Mouse (Mus musculus) embryonic facial prominence, embryonic 12.5 days (tissue): ENCODE results near the gene Etfbkmt. TPM values are rescaled to one million over a fixed set of nuclear protein-coding genes. Genes with fewer than 3 reads are reported as not detected.

Source experiments
- ATAC-seq: fragments of 200-750 bp; cut with Nextera tagmentation; 2 replicates; pipeline ENCODE4 v1.8.0; 2017; ENCODE audit not compliant: insufficient number of reproducible peaks, insufficient read depth, low FRiP score, low TSS enrichment
- H3K27ac ChIP-seq: fragments of 300-500 bp; sonication (generic); 2 replicates; pipeline ENCODE4 v1.5.1; 2016; ENCODE audit warnings: mild to moderate bottlenecking
- H3K27me3 ChIP-seq: fragments of 300-500 bp; sonication (generic); 2 replicates; pipeline ENCODE4 v1.6.1; 2016; ENCODE audit warnings: mild to moderate bottlenecking, moderate library complexity
- H3K36me3 ChIP-seq: fragments of 300-500 bp; sonication (generic); 2 replicates; pipeline ENCODE4 v1.6.1; 2016; ENCODE audit warnings: mild to moderate bottlenecking
- H3K4me1 ChIP-seq: fragments of 300-500 bp; sonication (generic); 2 replicates; pipeline ENCODE4 v1.6.1; 2016
- H3K4me2 ChIP-seq: fragments of 300-500 bp; sonication (generic); replicated peaks from 2 replicates; pipeline ENCODE4 v1.6.1; 2016; ENCODE audit warnings: mild to moderate bottlenecking, moderate library complexity
- H3K4me3 ChIP-seq: fragments of 300-500 bp; sonication (generic); 2 replicates; pipeline ENCODE4 v1.5.1; 2016; ENCODE audit warnings: mild to moderate bottlenecking
- H3K9ac ChIP-seq: fragments of 300-500 bp; sonication (generic); 2 replicates; pipeline ENCODE4 v1.6.1; 2016; ENCODE audit warnings: mild to moderate bottlenecking, moderate library complexity
- H3K9me3 ChIP-seq: fragments of 300-500 bp; sonication (generic); 2 replicates; pipeline ENCODE4 v1.6.1; 2016; ENCODE audit warnings: mild to moderate bottlenecking, moderate library complexity
- WGBS: fragments of 180-500 bp; shearing (Covaris S2); methylation state at CpG from one replicate; pipeline ENCODE4 v1.1.7; 2016; 5-methylcytosine and 5-hydroxymethylcytosine counted together
- polyA plus RNA-seq: library from polyadenylated mRNA; unstranded; fragments of >200 nt; fragmentation: Nextera tagmentation; extraction: Ambion mirVana; gene quantifications from 2 replicates; pipeline ENCODE4 v1.2.1, GENCODE M21; 2016

The Etfbkmt gene
- polyA plus RNA-seq: 12.1 and 15.2 TPM in 2 replicates

DNA sequence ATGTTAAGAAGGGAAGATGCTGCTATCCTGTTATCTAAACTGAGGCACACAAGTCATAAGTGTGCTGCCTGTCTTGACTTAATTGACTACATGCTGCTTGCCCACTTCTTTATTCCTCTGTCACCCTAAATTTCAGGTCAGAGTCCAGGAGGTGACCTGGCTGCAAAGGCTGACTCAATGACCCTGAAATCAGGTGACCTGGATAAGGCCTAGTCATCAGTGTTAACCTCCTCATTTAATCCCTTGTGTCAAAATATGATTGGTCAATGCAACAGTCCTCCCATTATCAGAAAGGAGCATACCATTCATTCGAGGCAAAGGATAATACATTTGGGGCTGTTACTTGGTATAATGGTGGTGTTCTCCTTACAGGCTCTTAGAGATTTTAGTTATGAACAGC, at the start of gene Etfbkmt:
Gene Etfbkmt, plus strand, starts transcription at position 379 of the 400 bp plus-strand sequence.
- Histone ChIP-seq H3K9me3 (no peaks in the 10 kb centered on the region), H3K4me2 (no peak within 1 kb of the TSS), H3K27ac (no peak within 1 kb of the TSS), H3K4me3 (no peak within 1 kb of the TSS), H3K9ac (no peak within 1 kb of the TSS), H3K27me3 (no peaks in the 10 kb centered on the region), H3K4me1 (0 out of 2 replicates have a peak, but pooled peaks cover 1% of the 10 kb centered on the region), H3K36me3 (peaks cover 5% of the 10 kb centered on the region)
- WGBS: 66% methylated on average over 1 of the region's 1 CpGs
- ATAC-seq: no peak

DNA sequence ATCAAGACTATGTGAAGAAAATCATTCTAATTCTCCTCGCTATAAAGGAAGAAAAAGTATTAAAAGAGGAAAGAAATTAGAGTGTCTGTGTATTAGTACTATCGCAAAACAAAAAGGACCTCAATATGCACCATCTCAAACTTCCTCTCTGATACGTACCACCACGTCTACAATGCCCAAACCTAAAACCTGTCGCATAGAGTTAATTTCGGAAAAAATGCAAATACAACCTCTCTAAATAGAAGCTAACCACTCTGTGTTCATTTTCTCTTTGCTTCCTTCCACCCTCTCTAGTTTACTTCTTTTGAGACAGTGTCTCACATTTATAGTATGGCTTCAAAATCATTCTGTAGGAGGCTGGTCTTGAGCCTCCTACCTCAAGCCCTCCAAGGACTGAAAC, 47.2 kb upstream of the Etfbkmt start:
- no peaks in the 10 kb centered on the region for H3K36me3 ChIP-seq
- no peak overlapping the region for H3K4me3 ChIP-seq
- no peak for ATAC-seq
- H3K9ac ChIP-seq: no peak overlapping the region
- H3K27ac ChIP-seq: no peak overlapping the region
- no peaks in the 10 kb centered on the region for H3K27me3 ChIP-seq
- 90% methylated on average over 6 of the region's 6 CpGs for WGBS
- H3K4me2 ChIP-seq: no peak overlapping the region
- peaks cover 3% of the 10 kb centered on the region; the same call in 1 of the 2 replicates for H3K4me1 ChIP-seq
- H3K9me3 ChIP-seq: no peaks in the 10 kb centered on the region

DNA sequence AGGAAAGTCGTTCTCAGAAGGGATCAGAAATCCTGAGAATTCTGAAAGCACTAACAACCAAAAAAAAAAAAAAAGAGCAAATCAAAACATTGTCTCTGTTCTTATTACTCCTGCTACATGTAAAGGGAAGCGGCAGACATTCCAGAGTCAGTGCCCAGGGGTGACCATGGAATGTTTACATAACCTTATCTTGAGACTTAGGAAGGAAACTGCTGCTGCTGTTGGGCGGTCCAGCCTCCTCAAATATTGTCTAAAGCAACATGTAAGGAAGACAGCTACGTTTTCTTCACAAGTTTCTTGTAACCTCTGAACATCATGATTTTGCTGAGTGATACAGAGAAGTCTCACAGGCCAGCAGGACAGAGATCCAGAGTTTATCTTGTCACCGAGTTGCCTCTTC, 46.2 kb upstream of the Etfbkmt start:
- Histone ChIP-seq H3K4me2 (no peak overlapping the region), H3K4me1 (peaks cover 3% of the 10 kb centered on the region; the same call in 1 of the 2 replicates), H3K4me3 (no peak overlapping the region), H3K27me3 (no peaks in the 10 kb centered on the region), H3K27ac (no peak overlapping the region), H3K9ac (no peak overlapping the region), H3K36me3 (no peaks in the 10 kb centered on the region), H3K9me3 (no peaks in the 10 kb centered on the region)
- 15% methylated on average over 5 of the region's 5 CpGs for WGBS
- no peak for ATAC-seq

DNA sequence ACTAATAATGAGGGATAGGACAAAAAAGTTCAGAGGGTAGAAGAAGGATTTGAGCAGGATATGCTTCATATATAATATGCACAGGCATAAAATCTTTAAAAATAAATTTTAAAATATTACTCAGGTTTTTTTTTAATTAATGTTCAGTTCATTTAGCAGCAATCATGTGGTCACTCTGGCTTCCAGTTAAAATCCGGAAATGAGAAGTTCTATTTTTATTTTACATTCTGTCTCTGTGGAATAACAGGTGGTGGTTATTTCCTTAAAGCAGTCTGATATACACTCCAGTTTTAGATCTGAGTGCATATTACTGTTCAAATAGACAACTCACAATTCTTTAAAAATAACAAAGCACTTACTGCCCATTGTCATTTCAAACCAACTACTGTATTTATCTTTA, 45.1 kb upstream of the Etfbkmt start:
- Histone ChIP-seq H3K9ac (no peak overlapping the region), H3K27ac (no peak overlapping the region), H3K4me2 (no peak overlapping the region), H3K27me3 (no peaks in the 10 kb centered on the region), H3K4me3 (no peak overlapping the region), H3K9me3 (no peaks in the 10 kb centered on the region), H3K4me1 (peaks cover 3% of the 10 kb centered on the region; the same call in 1 of the 2 replicates), H3K36me3 (no peaks in the 10 kb centered on the region)
- 71% methylated on average over 1 of the region's 1 CpGs for WGBS
- no peak for ATAC-seq

DNA sequence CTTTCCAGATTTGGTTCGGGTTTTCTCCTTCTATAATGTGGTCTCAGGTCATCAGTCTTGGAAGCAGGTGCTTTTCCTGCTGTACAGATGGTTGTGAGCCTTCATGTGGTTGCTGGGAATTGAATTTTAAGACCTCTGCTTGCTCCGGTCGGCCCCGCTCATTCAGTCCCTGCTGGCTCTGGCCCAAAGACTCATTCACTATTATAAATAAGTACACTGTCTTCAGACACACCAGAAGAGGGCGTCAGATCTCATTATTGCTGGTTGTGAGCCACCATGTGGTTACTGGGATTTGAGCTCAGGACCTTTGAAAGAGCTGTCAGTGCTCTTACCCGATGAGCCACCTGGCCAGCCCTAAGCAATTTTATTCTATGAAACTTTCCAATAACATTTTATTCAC, 44.3 kb upstream of the Etfbkmt start:
- no peak overlapping the region for H3K9ac ChIP-seq
- no peaks in the 10 kb centered on the region for H3K9me3 ChIP-seq
- no peak overlapping the region for H3K4me2 ChIP-seq
- ATAC-seq: no peak
- no peak overlapping the region for H3K4me3 ChIP-seq
- no peaks in the 10 kb centered on the region for H3K27me3 ChIP-seq
- peaks cover 3% of the 10 kb centered on the region; the same call in 1 of the 2 replicates for H3K4me1 ChIP-seq
- no peaks in the 10 kb centered on the region for H3K36me3 ChIP-seq
- H3K27ac ChIP-seq: no peak overlapping the region
- WGBS: 82% methylated on average over 6 of the region's 6 CpGs

DNA sequence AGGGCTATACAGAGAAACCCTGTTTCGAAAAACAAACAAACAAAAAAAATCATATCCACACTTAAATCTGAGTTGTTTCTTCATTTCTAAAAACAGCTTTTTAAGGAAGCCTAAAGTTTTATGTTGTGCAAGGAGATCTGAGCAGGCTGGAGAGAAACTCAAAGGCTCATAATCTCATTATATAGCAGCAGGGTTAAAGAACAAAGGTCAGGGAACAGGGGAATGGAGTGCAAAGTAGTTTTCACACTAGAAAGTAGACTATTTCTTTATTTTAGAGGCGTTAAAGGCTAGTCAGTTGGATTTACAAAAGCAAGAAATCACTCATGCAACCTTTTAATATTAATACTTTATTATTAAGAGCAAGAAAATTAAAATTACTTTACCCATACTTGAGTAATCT, 43.4 kb upstream of the Etfbkmt start:
- Histone ChIP-seq H3K4me3 (no peak overlapping the region), H3K9me3 (no peaks in the 10 kb centered on the region), H3K9ac (no peak overlapping the region), H3K27me3 (no peaks in the 10 kb centered on the region), H3K27ac (no peak overlapping the region), H3K4me2 (no peak overlapping the region), H3K4me1 (peaks cover 3% of the 10 kb centered on the region; the same call in 1 of the 2 replicates), H3K36me3 (no peaks in the 10 kb centered on the region)
- ATAC-seq: no peak
- 84% methylated on average over 2 of the region's 2 CpGs for WGBS

DNA sequence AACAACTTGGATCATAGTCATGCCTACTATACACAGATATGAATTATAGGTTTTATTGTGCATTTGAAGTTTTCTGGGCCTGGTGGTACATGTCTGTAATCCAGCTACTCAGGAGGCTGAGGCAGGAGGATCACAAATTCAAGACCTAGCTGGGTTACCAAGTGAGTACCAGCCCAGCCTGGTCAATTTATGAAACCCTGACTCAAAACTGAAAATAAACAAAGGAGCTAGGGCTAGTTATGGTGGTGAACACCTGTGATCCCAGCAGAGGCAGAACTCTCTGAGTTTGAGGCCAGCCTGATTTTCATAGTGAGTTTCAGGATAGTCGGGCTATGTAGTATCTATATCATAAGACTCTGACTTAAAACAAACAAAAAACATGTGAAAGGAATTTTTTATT, 42.4 kb upstream of the Etfbkmt start:
- ATAC-seq: no peak
- H3K4me2 ChIP-seq: no peak overlapping the region
- WGBS: 87% methylated on average over 1 of the region's 1 CpGs
- H3K27me3 ChIP-seq: no peaks in the 10 kb centered on the region
- H3K4me3 ChIP-seq: no peak overlapping the region
- peaks cover 3% of the 10 kb centered on the region; the same call in 1 of the 2 replicates for H3K4me1 ChIP-seq
- H3K9me3 ChIP-seq: no peaks in the 10 kb centered on the region
- H3K27ac ChIP-seq: no peak overlapping the region
- H3K9ac ChIP-seq: no peak overlapping the region
- H3K36me3 ChIP-seq: no peaks in the 10 kb centered on the region

DNA sequence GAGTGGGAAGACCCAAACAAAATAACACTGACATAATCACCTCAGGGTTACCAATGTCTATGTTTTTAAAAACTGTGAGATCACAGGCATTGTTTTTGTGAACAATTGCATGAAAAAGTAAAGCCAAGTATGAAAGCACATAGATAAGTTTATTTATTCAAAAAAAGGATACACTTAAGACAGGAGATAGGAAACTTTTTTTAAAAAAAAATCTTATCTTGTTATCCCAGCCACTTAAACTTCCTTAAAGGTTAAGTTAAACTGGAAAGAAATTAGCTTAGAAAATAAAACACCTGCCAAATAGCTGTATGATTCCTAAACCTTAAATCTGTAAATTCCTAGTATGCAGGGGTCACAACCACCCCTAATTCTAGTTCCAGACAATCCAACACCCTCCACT, 40.7 kb upstream of the Etfbkmt start:
- ATAC-seq: no peak
- no peak overlapping the region for H3K4me3 ChIP-seq
- no peak overlapping the region for H3K4me2 ChIP-seq
- H3K27me3 ChIP-seq: no peaks in the 10 kb centered on the region
- H3K9ac ChIP-seq: no peak overlapping the region
- H3K27ac ChIP-seq: no peak overlapping the region
- no peaks in the 10 kb centered on the region for H3K9me3 ChIP-seq
- no peaks in the 10 kb centered on the region for H3K36me3 ChIP-seq
- H3K4me1 ChIP-seq: no peaks in the 10 kb centered on the region; the same call in 1 of the 2 replicates

DNA sequence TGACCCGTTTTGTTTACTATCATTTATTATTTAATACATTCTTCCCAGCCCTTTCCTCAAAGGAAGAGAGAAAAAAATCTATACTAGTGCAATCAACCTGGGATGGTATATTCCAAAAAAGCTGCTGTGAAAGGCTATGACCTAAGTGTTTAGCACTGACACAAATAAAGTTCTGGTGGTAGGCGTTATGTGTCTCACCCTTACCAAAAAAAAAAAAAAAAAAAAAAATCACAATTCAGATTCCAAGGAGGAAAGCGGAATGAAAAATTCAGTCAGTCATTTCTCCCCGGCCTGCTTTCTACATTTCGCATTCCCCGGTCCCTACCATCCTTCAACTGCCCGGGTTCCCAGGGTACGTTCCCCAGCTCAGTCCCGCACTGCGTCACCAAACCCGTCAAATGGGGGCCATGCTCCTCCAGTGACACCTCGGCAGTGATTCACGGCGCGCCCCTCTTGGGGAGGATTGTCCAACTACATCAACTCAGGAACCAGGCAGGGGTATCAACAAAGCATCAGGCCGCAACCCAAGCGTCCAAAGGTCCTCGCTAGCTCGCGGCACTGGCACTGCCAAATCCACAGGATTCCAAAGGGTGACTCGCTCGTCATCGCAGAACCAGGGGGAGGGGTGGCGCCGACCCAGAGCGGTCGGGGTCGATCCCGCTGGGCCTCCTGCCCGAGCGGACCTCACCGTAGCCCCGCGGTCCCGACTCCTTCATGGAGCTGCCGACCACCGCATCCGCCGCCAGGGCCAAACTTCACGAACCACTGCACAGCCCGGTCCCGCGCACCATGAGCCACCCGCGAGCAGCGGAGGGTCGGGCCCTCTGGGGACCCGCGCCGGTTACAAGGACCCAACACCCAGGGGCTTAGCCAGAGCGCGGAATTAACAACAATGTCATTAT, 39.2 kb upstream of the Etfbkmt start:
- Histone ChIP-seq H3K4me3 (peak overlapping the region; percentile 82), H3K4me2 (peak overlapping the region; percentile 75), H3K4me1 (no peaks in the 10 kb centered on the region; the same call in 1 of the 2 replicates), H3K36me3 (no peaks in the 10 kb centered on the region), H3K9ac (peak overlapping the region; percentile 80), H3K9me3 (no peaks in the 10 kb centered on the region), H3K27ac (peak overlapping the region; percentile 92), H3K27me3 (no peaks in the 10 kb centered on the region)
- 0 out of 2 replicates have a peak, but pooled peaks have one; percentile 57 for ATAC-seq
- 2% methylated on average over 52 of the region's 52 CpGs for WGBS

DNA sequence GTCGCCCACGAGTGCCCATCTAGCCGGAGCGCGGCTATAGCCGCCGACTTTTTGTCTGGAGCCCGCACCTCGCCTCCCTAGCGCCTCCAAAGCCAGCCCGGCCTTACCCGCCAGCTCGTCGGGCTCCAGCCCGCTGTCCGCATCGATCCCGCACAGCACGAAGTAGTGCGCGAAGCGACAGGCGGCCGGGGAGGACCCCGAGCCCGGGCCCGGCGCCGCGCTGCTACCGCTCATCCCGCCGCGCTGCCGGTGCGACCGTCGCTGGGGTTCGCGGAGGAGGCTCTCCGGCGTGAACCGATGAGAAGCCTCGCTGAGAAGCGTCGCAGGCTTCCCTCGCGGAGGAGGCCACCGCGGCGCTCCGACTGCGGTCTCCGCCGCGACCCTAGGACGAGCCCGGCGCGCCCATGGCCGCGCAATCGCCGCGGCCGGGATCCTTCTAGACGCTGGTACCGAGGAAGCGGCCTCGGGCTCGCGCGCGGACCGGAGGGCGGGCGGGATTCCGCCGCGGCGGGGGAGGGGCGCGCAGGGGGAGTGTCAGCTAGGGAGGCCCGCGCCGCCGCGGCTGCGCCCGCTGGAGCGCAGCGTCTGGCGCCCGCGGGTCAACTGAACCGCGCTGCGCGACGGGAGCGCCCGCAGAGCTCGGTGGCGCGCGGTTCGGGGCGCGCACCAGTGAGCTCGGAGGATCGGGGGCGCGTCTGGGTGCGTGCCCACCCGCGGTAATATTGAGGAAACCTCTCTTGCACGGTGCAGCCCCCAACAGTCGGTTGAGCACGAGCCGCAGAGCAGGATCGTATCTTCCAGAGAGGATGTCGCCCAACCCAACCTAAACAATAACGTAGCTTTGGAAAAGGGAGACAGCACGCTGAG, 38.3 kb upstream of the Etfbkmt start, which contains the start of gene Dennd5b:
Gene Dennd5b, minus strand, starts transcription at position 605 of the 867 bp plus-strand sequence.
- under 1% methylated on average over 111 of the region's 124 CpGs for WGBS
- Histone ChIP-seq H3K27me3 (no peaks in the 10 kb centered on the region), H3K27ac (peak within 1 kb of the TSS; percentile 92), H3K9me3 (no peaks in the 10 kb centered on the region), H3K36me3 (no peaks in the 10 kb centered on the region), H3K4me1 (no peaks in the 10 kb centered on the region; the same call in 1 of the 2 replicates), H3K9ac (peak within 1 kb of the TSS; percentile 80), H3K4me3 (peak within 1 kb of the TSS; percentile 82), H3K4me2 (peak within 1 kb of the TSS; percentile 75)
- ATAC-seq: peak; percentile 95

DNA sequence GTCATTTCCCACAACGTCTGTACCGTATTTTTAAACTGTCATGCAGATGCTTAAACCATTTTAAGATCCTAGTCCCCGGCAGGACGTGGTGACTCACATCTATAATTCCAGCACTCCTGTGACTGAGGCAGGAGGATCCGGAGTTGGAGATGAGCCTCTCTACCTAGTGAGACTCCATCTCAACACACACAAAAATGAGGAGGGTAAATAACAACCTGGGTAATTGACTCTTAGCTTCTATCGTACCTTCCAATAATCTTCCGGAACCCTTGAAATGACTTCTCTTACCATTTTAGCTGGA, 37.8 kb upstream of the Etfbkmt start:
- no peaks in the 10 kb centered on the region for H3K9me3 ChIP-seq
- WGBS: 16% methylated on average over 7 of the region's 7 CpGs
- peak overlapping the region; percentile 75 for H3K4me2 ChIP-seq
- ATAC-seq: no peak
- peak overlapping the region; percentile 82 for H3K4me3 ChIP-seq
- peak overlapping the region; percentile 80 for H3K9ac ChIP-seq
- no peaks in the 10 kb centered on the region for H3K27me3 ChIP-seq
- H3K36me3 ChIP-seq: no peaks in the 10 kb centered on the region
- H3K27ac ChIP-seq: peak overlapping the region; percentile 92; the same call in 1 of the 2 replicates
- no peaks in the 10 kb centered on the region; the same call in 1 of the 2 replicates for H3K4me1 ChIP-seq
